Mouse (Mus musculus) liver, postnatal 0 days (tissue): ENCODE results near the gene Nfkbib. TPM values are rescaled to one million over a fixed set of nuclear protein-coding genes. Genes with fewer than 3 reads are reported as not detected.

Experiments
- ATAC-seq: fragments of 200-750 bp; cut with Nextera tagmentation; 2 replicates; pipeline ENCODE4 v1.8.0; 2017; ENCODE audit warnings: mild to moderate bottlenecking, moderate library complexity
- DNase-seq: peaks from one replicate; pipeline ENCODE4 v3.0.0-alpha.2; 2016
- H3K27ac ChIP-seq: fragments of 300-500 bp; sonication (generic); 2 replicates; pipeline ENCODE4 v1.5.1; 2014; ENCODE audit warnings: antibody characterized with exemption, moderate library complexity, mild to moderate bottlenecking, low read depth
- H3K27me3 ChIP-seq: fragments of 300-500 bp; sonication (generic); 2 replicates; pipeline ENCODE4 v1.6.1; 2014; ENCODE audit warnings: low read length, control low read depth, mixed read lengths; ENCODE audit not compliant: insufficient read depth
- H3K36me3 ChIP-seq: fragments of 300-500 bp; sonication (generic); replicated peaks from 2 replicates; pipeline ENCODE4 v1.6.1; 2014; ENCODE audit warnings: mild to moderate bottlenecking, control low read depth, low read length, moderate library complexity, mixed read lengths; ENCODE audit not compliant: insufficient read depth
- H3K4me1 ChIP-seq: fragments of 300-500 bp; sonication (generic); 2 replicates; pipeline ENCODE4 v1.6.1; 2014; ENCODE audit warnings: antibody characterized with exemption, mild to moderate bottlenecking, control low read depth; ENCODE audit not compliant: insufficient read depth
- H3K4me2 ChIP-seq: fragments of 300-500 bp; sonication (generic); 2 replicates; pipeline ENCODE4 v1.6.1; 2014; ENCODE audit warnings: low read depth, mild to moderate bottlenecking, low read length, moderate library complexity, mixed read lengths
- H3K4me3 ChIP-seq: fragments of 300-500 bp; sonication (generic); 2 replicates; pipeline ENCODE4 v1.5.1; 2014; ENCODE audit warnings: low read depth, low read length
- H3K9ac ChIP-seq: fragments of 300-500 bp; sonication (generic); replicated peaks from 2 replicates; pipeline ENCODE4 v1.6.1; 2014; ENCODE audit warnings: mild to moderate bottlenecking, moderate library complexity
- H3K9me3 ChIP-seq: fragments of 300-500 bp; sonication (generic); 2 replicates; pipeline ENCODE4 v1.6.1; 2016; ENCODE audit warnings: mild to moderate bottlenecking, control low read depth, low read length, mixed read lengths
- CTCF ChIP-seq: sonication (generic); IDR thresholded peaks from 2 replicates; pipeline ENCODE4 v1.5.1; 2016; ENCODE audit warnings: antibody characterized with exemption, low read depth
- EP300 ChIP-seq: IDR thresholded peaks from 2 replicates; pipeline ENCODE4 v1.6.1; 2016; ENCODE audit warnings: antibody characterized with exemption, low read depth, mild to moderate bottlenecking
- WGBS: fragments of 180-500 bp; shearing (Covaris S2); extraction: QIAGEN DNeasy Blood & Tissue Kit; methylation state at CpG from one replicate; pipeline ENCODE4 v1.1.7; 2014; ENCODE audit not compliant: insufficient replicate concordance; 5-methylcytosine and 5-hydroxymethylcytosine counted together
- polyA plus RNA-seq: library from polyadenylated mRNA; unstranded; fragments of >200 nt; fragmentation: Nextera tagmentation; extraction: Ambion mirVana; gene quantifications from 2 replicates; pipeline ENCODE4 v1.2.1, GENCODE M21; 2015

Nfkbib gene
- polyA plus RNA-seq, 1 experiment from 2014 or later, result 25.1 TPM

DNA sequence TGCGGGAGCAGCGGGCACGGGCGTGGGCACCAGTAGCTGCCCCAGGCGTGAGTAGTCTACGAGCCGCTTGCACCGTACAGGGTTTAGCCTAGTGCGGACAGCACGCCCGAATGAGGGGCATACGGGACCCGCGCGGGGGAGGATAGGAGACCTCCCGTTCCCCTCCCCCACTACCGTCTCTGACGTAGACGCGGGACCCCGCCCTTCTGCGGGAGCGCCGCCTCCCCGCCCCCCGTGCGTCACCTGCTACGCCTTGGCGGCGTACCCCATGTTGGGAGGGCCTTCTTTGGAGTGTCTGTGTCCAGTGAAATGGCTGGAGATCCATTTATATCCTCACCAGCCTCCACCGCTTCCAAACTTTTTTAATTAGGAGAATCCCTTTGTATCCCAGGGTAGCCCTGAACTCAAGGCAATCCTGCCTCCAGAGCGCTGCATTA, 41.7 kb upstream of the Nfkbib start:
- WGBS, result under 1% methylated on average over 24 of the region's 32 CpGs
- Histone ChIP-seq H3K4me3 (peak overlapping the region; percentile 89), H3K4me2 (peak overlapping the region; percentile 92), H3K27me3 (no peaks in the 10 kb centered on the region), H3K27ac (peak overlapping the region; percentile 100), H3K4me1 (peaks cover 34% of the 10 kb centered on the region), H3K36me3 (peaks cover 12% of the 10 kb centered on the region), H3K9ac (peak overlapping the region; percentile 98), H3K9me3 (no peaks in the 10 kb centered on the region)
- peak; percentile 94 for DNase-seq
- no peak for TF ChIP-seq CTCF
- TF ChIP-seq EP300, result peak; percentile 33; the same call in 1 of the 2 replicates
- peak; percentile 55 for ATAC-seq

DNA sequence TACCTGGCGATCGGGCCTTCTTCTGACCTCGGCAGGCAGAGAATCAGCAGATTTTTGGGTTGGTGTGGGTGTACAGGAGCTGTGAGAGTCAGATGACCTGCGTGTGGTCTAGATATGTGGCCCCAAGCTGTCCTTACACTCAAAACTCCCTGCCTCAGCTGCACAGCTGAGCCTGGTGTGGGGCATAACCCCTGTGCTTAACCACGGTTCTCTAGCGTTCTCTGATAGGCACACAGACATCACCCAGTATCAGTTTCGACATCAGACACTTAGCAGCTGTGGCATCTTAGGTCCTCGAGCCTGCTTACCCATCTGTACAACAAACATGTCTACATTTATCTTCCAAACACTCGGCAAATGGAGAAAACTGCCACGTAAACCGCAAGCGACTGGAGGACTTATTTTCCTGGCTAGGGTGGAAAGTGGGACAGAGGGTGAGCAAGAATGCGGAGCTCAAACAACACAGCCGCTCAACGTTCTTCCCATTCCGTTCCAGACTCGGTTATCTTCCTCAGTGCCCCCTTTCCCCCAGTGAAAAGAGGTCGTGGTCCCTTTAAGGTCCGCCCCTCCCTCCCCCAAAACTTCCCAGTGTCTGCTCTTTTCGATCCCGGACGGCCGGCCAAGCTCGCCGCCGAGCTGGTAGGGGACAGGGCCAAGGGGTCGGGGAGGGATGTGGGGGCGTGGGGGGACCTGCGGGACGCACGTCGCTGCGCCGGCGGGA, 41.1 kb upstream of the Nfkbib start, which contains the start of gene Hnrnpl:
Hnrnpl (plus strand) TSS at position 321 of the 721 bp plus-strand sequence.
- DNase-seq, result no peak
- ATAC-seq, result peak; percentile 1; the same call in 1 of the 2 replicates
- H3K4me1 ChIP-seq, result peaks cover 34% of the 10 kb centered on the region
- H3K27me3 ChIP-seq, result no peaks in the 10 kb centered on the region
- no peak for TF ChIP-seq CTCF
- no peak for TF ChIP-seq EP300
- H3K27ac ChIP-seq, result peak within 1 kb of the TSS; percentile 100
- peak within 1 kb of the TSS; percentile 92 for H3K4me2 ChIP-seq
- H3K9me3 ChIP-seq, result no peaks in the 10 kb centered on the region
- peaks cover 7% of the 10 kb centered on the region for H3K36me3 ChIP-seq
- peak within 1 kb of the TSS; percentile 98 for H3K9ac ChIP-seq
- WGBS, result 4% methylated on average over 35 of the region's 35 CpGs
- H3K4me3 ChIP-seq, result peak within 1 kb of the TSS; percentile 89

DNA sequence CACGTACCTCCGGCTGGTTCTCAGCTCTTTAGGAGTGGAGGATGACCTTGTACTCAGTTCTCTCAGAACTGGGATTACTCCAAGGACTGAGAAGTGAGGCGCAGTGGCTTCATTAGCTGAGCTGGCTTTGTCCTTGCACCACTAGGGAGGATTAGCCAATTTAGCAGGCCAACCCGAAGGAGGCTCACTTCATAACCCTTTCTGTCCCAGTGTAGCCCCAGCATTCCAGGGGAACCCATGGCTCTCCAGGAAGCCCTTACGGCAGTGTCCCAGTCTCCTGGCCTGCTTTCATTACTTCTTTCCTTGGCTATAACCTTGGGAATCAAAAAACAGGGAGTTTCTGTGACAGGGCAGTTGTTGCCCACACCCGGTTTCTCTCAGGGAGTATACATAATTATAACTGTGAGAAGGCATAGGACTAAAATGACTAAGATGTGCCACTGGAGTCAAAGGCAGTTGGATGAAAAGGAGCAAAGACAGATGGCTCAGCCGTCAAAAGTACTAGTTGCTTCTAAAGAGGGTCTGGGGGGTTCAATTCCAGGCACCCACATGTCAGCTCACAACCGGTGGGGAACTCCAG, 40.4 kb upstream of the Nfkbib start:
- ATAC-seq, result no peak
- H3K9ac ChIP-seq, result peak overlapping the region; percentile 98
- no peaks in the 10 kb centered on the region for H3K27me3 ChIP-seq
- no peaks in the 10 kb centered on the region for H3K9me3 ChIP-seq
- H3K4me1 ChIP-seq, result peaks cover 34% of the 10 kb centered on the region
- peak overlapping the region; percentile 100 for H3K27ac ChIP-seq
- 53% methylated on average over 8 of the region's 8 CpGs for WGBS
- H3K36me3 ChIP-seq, result peaks cover under 1% of the 10 kb centered on the region
- DNase-seq, result no peak
- H3K4me2 ChIP-seq, result peak overlapping the region; percentile 92
- no peak for TF ChIP-seq EP300
- TF ChIP-seq CTCF, result no peak
- H3K4me3 ChIP-seq, result peak overlapping the region; percentile 89

GRCm38 (mm10) chr7:28806869-28807268, 39.6 kb upstream of the Nfkbib start:
- peaks cover 34% of the 10 kb centered on the region for H3K4me1 ChIP-seq
- ATAC-seq, result no peak
- 64% methylated on average over 4 of the region's 4 CpGs for WGBS
- no peak overlapping the region for H3K4me3 ChIP-seq
- H3K9me3 ChIP-seq, result no peaks in the 10 kb centered on the region
- H3K36me3 ChIP-seq, result no peaks in the 10 kb centered on the region
- no peak overlapping the region for H3K4me2 ChIP-seq
- DNase-seq, result peak; percentile 63
- TF ChIP-seq EP300, result no peak
- peak; percentile 36 for TF ChIP-seq CTCF
- H3K9ac ChIP-seq, result no peak overlapping the region
- no peak overlapping the region for H3K27ac ChIP-seq
- H3K27me3 ChIP-seq, result no peaks in the 10 kb centered on the region

DNA sequence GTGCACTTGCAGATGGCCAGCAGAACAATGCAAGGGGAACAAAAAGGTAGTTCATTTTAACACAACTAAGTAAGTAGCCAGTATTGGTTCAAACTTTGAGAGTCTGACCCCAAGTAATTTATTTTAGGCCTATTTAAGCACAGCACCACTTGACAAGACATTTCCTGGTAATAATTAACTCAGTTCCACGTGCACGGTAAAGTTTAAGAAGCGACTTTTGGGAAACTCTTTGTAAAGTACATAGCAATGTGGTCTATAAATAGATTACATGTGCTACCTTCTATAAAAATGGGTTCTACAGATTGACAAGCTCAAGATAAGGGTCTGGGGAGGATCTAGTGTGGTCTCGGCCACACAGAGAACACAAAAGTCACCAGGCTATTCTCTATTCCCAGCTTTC, 36.4 kb upstream of the Nfkbib start:
- no peaks in the 10 kb centered on the region for H3K27me3 ChIP-seq
- H3K4me2 ChIP-seq, result no peak overlapping the region
- ATAC-seq (no peak), DNase-seq (no peak)
- peak overlapping the region; percentile 87 for H3K27ac ChIP-seq
- no peak overlapping the region for H3K4me3 ChIP-seq
- peaks cover 34% of the 10 kb centered on the region for H3K4me1 ChIP-seq
- no peak for TF ChIP-seq CTCF
- TF ChIP-seq EP300, result no peak
- 29% methylated on average over 4 of the region's 4 CpGs for WGBS
- 0 out of 2 replicates have a peak, but pooled peaks cover 2% of the 10 kb centered on the region for H3K36me3 ChIP-seq
- no peaks in the 10 kb centered on the region for H3K9me3 ChIP-seq
- no peak overlapping the region for H3K9ac ChIP-seq

DNA sequence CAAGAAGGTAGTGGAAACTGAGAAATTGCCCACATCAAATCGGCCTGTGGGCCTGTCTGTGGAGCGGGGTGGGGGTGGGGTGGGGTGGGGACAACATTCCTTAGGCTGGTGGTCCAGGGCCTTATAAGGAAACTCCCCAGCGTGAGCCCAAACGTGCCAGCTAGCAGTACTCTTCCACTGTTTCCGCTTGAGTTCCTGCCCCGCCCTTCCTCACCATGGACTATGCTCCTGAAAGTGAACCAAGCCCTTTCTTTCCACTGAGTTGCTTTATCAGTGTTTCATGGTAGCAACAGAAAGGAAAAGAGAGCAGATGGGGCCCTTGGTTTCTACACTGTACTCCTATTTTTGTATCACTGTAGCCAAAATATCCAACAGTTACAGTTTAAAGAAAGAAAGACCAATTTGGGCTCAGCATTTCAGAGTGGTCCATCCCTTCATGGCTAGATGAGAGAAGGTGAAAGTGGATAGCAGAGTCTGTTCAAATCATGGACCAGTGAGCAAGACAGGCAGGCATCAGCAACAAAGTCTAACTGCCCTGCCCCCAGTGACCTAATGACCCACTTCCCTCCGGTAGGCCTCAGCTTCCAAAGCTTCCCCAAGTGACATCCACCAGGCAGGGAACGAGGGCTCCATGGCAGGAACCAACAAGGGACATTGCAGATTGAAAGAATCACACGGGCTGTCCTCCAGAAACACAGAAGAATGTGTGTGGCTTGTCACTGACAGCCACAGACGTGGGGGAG, 35.7 kb upstream of the Nfkbib start:
- Histone ChIP-seq H3K9me3 (no peaks in the 10 kb centered on the region), H3K27me3 (no peaks in the 10 kb centered on the region), H3K9ac (no peak overlapping the region; the same call in 1 of the 2 replicates), H3K27ac (peak overlapping the region; percentile 87), H3K4me2 (peak overlapping the region; percentile 45), H3K4me1 (peaks cover 29% of the 10 kb centered on the region), H3K4me3 (no peak overlapping the region), H3K36me3 (0 out of 2 replicates have a peak, but pooled peaks cover 2% of the 10 kb centered on the region)
- WGBS, result 15% methylated on average over 10 of the region's 10 CpGs
- no peak for TF ChIP-seq CTCF
- no peak for TF ChIP-seq EP300
- DNase-seq, result peak; percentile 55
- ATAC-seq, result peak; percentile 35
